Comparison of ENCODE assay signal across 9 mouse cellular contexts in the genomic region with DNA sequence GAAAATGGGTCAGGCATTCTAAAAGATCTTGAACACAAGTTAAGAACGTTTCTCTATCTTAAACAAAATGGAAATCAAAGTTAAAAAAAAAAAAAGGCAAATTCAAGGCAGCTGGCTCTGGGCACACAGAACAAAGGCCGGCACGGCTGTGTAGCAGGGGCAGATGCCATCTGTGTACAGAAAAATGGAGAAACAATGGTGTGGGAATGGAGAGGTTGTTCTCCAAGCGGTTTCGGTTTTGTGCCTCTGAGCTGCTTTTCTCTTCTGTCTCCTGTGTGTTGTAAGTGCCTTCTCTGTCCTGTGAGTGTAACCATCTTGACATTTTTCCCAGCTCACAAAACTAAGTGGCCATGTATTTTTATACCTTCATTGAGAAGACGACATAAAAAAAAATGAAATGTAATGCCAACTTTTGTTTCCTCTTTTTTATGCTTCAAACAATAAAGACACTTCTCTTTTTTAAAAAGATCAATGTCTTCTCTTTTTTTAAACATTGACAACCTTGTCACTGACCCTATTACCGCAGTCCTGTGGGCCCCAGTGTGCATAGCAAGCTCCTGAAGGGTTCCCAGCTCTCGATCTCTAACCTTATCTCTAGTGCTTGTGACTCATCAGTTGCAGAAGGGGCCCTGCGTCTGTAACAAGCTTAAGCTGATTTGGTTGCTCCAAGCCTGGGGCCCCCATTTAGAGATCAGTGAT.
A peak's percentile ranks its signal among the peaks of the same experiment; 100 is the strongest.
DNase-seq lines count a peak whose midpoint lies in the region; ATAC-seq lines count a peak whose summit lies in the region.
"Had no signal": no experiment of that assay in that cellular context is flagged by ENCODE, and none has a peak within 500 bp of the region (broad histone marks: within the 10 kb centered on the region; RNA-seq: fewer than 3 reads in every experiment).

No protein-coding gene starts in this region.

- H3K4me1 ChIP-seq in heart, embryonic 10.5 days: peaks cover 34% of the 10 kb centered on the region

- ATAC-seq in granulocyte monocyte progenitor cell, adult 5-6 weeks (replicated peaks; ENCODE audit: poor library complexity, severe bottlenecking): peak; percentile 83
- ATAC-seq in megakaryocyte, adult 5-6 weeks (ENCODE audit: poor library complexity, severe bottlenecking): peak; percentile 57
- ATAC-seq in erythroblast, adult 5-6 weeks (replicated peaks; ENCODE audit: low FRiP score, poor library complexity, severe bottlenecking): no peak

- 69% methylated on average over 9 of the region's 9 CpGs for WGBS in heart, embryonic 10.5 days

- no peak overlapping the region; the same call in 1 of the 2 replicates for H3K27ac ChIP-seq in heart, embryonic 10.5 days
- H3K27ac ChIP-seq: stomach, postnatal 0 days had no signal

- peaks cover 4% of the 10 kb centered on the region; the same call in 1 of the 2 replicates for H3K36me3 ChIP-seq in heart, embryonic 10.5 days

- peak; percentile 54 for DNase-seq in thymus, postnatal 0 days (ENCODE audit: low spot score)
- DNase-seq in thymus, adult 18-20 months: no peak
- DNase-seq in right cerebral cortex, postnatal 36 days (ENCODE audit: low spot score in 2 of 2): no peak
- no peak for DNase-seq in heart, embryonic 10.5 days (ENCODE audit: low spot score)
- DNase-seq in left cerebral cortex, postnatal 14 days (ENCODE audit: low spot score in 2 of 2): no peak

- H3K4me3 ChIP-seq in heart, embryonic 10.5 days: no peak overlapping the region

- intact Hi-C loops in left cerebral cortex, postnatal 14 days (cut with DNase I): no loop called here

- H3K9me3 ChIP-seq in heart, embryonic 10.5 days: no peaks in the 10 kb centered on the region

- H3K27me3 ChIP-seq in heart, embryonic 10.5 days (ENCODE audit: insufficient read depth, poor library complexity, severe bottlenecking): no peaks in the 10 kb centered on the region
